Mouse (Mus musculus) olfactory bulb, adult 2 months (tissue): ENCODE results near the gene Hsd17b3. TPM values are rescaled to one million over a fixed set of nuclear protein-coding genes. Genes with fewer than 3 reads are reported as not detected.

Source experiments
- H3K27ac ChIP-seq: fragments of 200-500 bp; 2 replicates; pipeline ENCODE4 v1.5.1; 2012; ENCODE audit warnings: low read depth, low read length; ENCODE audit not compliant: insufficient read depth
- H3K4me1 ChIP-seq: fragments of 200-500 bp; 2 replicates; pipeline ENCODE4 v1.6.1; 2012; ENCODE audit warnings: low read length; ENCODE audit not compliant: control insufficient read depth, insufficient read depth
- H3K4me3 ChIP-seq: fragments of 200-500 bp; 2 replicates; pipeline ENCODE4 v1.5.1; 2012; ENCODE audit warnings: mild to moderate bottlenecking, low read depth, low read length, moderate library complexity; ENCODE audit not compliant: insufficient read depth
- CTCF ChIP-seq: fragments of 200-500 bp; IDR thresholded peaks from 2 replicates; pipeline ENCODE4 v1.5.1; 2012; ENCODE audit warnings: low read depth, mild to moderate bottlenecking, low read length, moderate library complexity; ENCODE audit not compliant: insufficient read depth
- POLR2A ChIP-seq: fragments of 200-500 bp; IDR thresholded peaks from 2 replicates; pipeline ENCODE4 v1.6.1; 2012; ENCODE audit warnings: mild to moderate bottlenecking, low read depth, low read length, moderate library complexity; ENCODE audit not compliant: insufficient read depth
- WGBS: fragments of 180-500 bp; shearing (Covaris S2); methylation state at CpG from one replicate; pipeline ENCODE4 v1.1.7; 2018; 5-methylcytosine and 5-hydroxymethylcytosine counted together
- polyA plus RNA-seq: library from polyadenylated mRNA; stranded (reverse); fragments of >200 nt; gene quantifications from 2 replicates; pipeline ENCODE4 v1.2.4, GENCODE M21; 2012; ENCODE audit warnings: low replicate concordance; ENCODE audit not compliant: missing spikeins, insufficient read depth, insufficient read length

Hsd17b3 gene
- polyA plus RNA-seq, 1 experiment: not detected

DNA sequence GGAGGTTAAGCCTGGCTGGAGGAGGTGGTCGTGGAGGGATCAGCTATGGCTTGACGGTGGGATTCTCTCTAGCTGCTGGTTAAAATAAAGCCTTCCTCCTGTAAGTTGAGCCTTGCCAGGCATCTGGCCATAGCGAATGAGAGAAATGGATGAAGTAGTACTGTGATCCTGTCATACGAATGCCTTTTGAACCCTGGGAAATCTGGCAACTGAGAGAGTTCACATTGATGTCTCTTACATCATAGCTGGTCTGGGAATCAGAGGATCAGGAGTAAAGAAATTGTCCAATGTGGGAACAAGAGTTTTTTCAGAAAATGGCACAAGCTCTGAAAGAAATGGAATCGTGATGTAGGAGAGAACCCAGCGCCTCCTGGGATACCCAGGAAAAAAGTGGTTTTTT lies 55.1 kb downstream of the Hsd17b3 start:
- no peak overlapping the region for H3K4me3 ChIP-seq
- 94% methylated on average over 6 of the region's 6 CpGs for WGBS
- no peaks in the 10 kb centered on the region for H3K4me1 ChIP-seq
- TF ChIP-seq CTCF (no peak), POLR2A (no peak)
- H3K27ac ChIP-seq: no peak overlapping the region

DNA sequence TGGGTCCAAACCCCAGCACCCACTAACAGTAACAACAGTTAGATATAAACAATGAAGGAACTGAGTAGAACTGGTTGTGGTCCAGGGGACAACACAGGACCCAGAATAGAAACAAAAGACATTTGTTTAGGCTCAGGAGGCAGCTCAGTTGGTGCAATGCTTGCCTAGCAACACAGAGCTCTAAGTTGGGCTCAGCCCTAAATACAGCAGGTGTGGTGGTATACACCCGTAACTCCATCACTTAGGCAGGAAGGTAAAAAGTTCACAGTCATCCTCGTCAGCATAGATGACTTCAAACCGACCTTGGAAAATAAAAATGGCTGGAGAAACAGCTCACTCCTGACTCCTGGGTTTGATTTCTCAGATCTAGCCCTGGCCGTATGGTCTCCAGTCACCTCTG lies 55.8 kb downstream of the Hsd17b3 start:
- Histone ChIP-seq H3K4me3 (no peak overlapping the region), H3K4me1 (no peaks in the 10 kb centered on the region), H3K27ac (no peak overlapping the region)
- TF ChIP-seq POLR2A: no peak
- TF ChIP-seq CTCF: no peak
- 96% methylated on average over 4 of the region's 4 CpGs for WGBS

- no peaks in the 10 kb centered on the region for H3K4me1 ChIP-seq
- no peak overlapping the region for H3K27ac ChIP-seq
- no peak overlapping the region for H3K4me3 ChIP-seq
- 93% methylated on average over 4 of the region's 4 CpGs for whole genome bisulfite sequencing
- TF ChIP-seq POLR2A (no peak), CTCF (no peak)
These were observed 57.8 kb downstream of the Hsd17b3 start for GRCm38 (mm10) chr13:64031254-64031653.

DNA sequence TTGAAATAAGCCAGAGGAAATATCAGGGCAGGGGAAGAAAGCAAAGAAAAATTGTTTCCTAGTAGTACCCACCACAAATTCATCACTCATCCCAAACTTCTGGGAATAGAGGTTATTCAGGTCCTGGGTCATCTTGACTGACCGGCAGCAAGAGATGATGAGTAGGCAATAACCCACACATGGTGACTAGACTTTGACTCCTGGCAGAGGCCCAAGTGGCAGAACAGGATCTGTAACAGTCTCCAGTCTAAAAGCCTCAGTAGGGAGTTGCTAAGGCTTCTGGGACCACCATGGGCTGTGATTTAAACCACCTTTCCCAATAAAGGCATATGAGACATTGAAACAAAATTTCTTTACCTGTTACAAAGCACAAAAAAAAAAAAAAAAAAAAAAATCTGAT lies 58.2 kb downstream of the Hsd17b3 start:
- 87% methylated on average over 1 of the region's 1 CpGs for WGBS
- TF ChIP-seq CTCF: no peak
- no peak for TF ChIP-seq POLR2A
- no peak overlapping the region for H3K27ac ChIP-seq
- no peaks in the 10 kb centered on the region for H3K4me1 ChIP-seq
- H3K4me3 ChIP-seq: no peak overlapping the region

- Histone ChIP-seq H3K4me3 (no peak overlapping the region), H3K4me1 (no peaks in the 10 kb centered on the region; the same call in 1 of the 2 replicates), H3K27ac (no peak overlapping the region)
- 89% methylated on average over 4 of the region's 4 CpGs for WGBS
- TF ChIP-seq CTCF: no peak
- TF ChIP-seq POLR2A: no peak
These were observed 64.2 kb downstream of the Hsd17b3 start for GRCm38 (mm10) chr13:64024803-64025202.

- TF ChIP-seq CTCF (no peak), POLR2A (no peak)
- H3K4me3 ChIP-seq: no peak overlapping the region
- no peaks in the 10 kb centered on the region; the same call in 1 of the 2 replicates for H3K4me1 ChIP-seq
- WGBS: 83% methylated on average over 15 of the region's 15 CpGs
- no peak overlapping the region for H3K27ac ChIP-seq
These were observed 66.1 kb downstream of the Hsd17b3 start for GRCm38 (mm10) chr13:64022786-64023468.

DNA sequence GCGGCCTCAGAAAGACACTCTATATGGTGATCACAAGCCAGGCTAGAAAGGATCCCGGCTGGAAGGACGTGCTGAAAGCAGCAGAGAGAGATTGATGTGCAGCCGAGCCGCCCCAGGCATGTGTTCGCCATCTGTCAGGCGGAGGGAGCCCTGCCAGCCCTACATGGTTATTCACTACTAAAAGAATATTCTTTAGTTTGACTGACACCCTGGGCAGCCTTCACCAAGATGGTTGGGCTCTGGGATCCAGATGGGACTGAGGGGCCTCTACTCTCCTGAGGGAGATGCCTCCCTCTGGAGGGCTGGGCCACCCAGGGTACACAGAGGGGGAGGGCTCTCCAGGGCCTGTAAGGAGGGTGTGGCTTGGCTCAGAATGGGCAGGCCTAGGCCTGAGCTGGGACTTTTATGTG lies 68.1 kb downstream of the Hsd17b3 start:
- no peaks in the 10 kb centered on the region; the same call in 1 of the 2 replicates for H3K4me1 ChIP-seq
- WGBS: 54% methylated on average over 7 of the region's 7 CpGs
- H3K4me3 ChIP-seq: no peak overlapping the region
- H3K27ac ChIP-seq: no peak overlapping the region
- no peak for TF ChIP-seq CTCF
- no peak for TF ChIP-seq POLR2A

DNA sequence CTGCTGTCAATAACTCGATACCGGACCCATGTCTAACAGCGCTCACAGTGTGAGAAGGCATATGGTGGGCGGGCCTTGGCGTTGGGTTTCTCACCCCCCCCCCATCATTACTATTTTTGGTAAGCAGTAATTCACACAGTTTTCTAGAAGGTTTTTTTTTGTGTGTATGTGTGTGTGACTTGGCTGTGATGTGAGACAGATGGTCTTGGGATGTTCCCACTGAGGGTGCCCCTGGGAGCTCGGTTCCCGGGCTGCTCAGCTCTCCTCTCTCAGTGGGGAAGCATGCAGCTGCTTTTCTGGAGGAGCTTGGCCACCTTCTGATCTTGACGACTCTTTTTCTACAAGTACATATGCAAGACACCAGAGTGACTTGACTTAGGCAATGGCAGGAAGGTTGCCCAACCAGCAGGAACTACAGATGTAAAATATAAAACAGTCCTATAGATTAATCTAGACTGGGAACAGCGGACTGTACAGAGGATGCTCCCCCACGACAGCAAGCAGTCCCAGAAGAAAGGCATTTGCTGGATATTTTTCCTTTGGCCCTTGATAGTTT lies 70.4 kb downstream of the Hsd17b3 start:
- Histone ChIP-seq H3K4me1 (no peaks in the 10 kb centered on the region; the same call in 1 of the 2 replicates), H3K27ac (no peak overlapping the region), H3K4me3 (no peak overlapping the region)
- TF ChIP-seq CTCF (no peak), POLR2A (no peak)
- 69% methylated on average over 10 of the region's 10 CpGs for WGBS

DNA sequence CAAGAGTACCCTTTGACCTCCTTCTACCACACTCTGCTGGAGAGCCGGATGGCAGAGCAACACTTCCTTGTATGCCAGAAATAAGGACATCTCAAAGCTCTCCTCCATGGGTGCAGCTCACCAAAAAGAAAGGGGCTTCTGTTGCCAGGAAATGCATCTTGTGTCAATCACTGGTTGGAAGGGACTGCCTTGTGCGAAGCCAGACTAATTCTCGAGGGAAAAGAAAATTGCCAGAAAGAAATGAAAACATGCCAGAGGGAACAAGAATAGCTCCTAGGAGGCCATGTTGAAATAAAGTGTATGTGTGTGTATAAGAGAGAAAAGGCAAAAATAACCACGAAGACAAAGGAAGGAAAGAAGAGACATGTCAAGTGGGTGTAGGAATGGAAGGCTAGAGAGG lies 73.0 kb downstream of the Hsd17b3 start:
- no peak for TF ChIP-seq CTCF
- no peak for TF ChIP-seq POLR2A
- no peak overlapping the region for H3K4me3 ChIP-seq
- H3K27ac ChIP-seq: no peak overlapping the region
- no peaks in the 10 kb centered on the region; the same call in 1 of the 2 replicates for H3K4me1 ChIP-seq
- WGBS: 48% methylated on average over 4 of the region's 4 CpGs

DNA sequence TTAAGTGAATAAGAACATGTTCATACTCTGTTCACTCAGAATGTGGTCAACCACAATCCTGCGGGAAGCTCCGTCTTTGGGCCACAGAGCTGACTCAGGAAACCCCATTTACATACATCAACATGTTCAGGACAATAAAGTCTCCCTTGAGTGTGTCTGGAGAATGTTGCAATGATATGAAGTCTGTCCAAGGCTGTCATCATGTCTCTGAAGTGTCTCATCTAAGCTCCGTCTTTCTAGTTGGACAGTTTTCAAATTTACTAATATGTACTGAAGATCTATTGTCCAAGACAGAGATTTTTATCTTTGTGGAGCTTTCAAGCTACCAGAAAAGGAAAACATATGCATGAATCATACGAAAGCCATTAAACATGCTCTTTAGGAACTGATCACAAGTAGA lies 77.9 kb downstream of the Hsd17b3 start:
- Histone ChIP-seq H3K4me1 (no peaks in the 10 kb centered on the region), H3K27ac (no peak overlapping the region), H3K4me3 (no peak overlapping the region)
- WGBS: 91% methylated on average over 4 of the region's 4 CpGs
- TF ChIP-seq CTCF: no peak
- TF ChIP-seq POLR2A: no peak

Other genes with a start within 250 kb of the Hsd17b3 start
- not detected in 2 replicates for gene Slc35d2, start 40.1 kb upstream of the Hsd17b3 start, polyA plus RNA-seq
- gene Zfp367, start 64.0 kb upstream of the Hsd17b3 start, polyA plus RNA-seq: not detected in 2 replicates
- not detected in 2 replicates for gene Habp4, start 72.6 kb upstream of the Hsd17b3 start, polyA plus RNA-seq
- gene Cdc14b, start 186.1 kb upstream of the Hsd17b3 start, polyA plus RNA-seq: not detected in 2 replicates
- not detected in 2 replicates for gene Aaed1, start 223.5 kb upstream of the Hsd17b3 start, polyA plus RNA-seq